Mouse (Mus musculus) monocyte, adult 5-6 weeks (primary cell): ENCODE measurements around the gene B430305J03Rik. TPM values are rescaled to one million over a fixed set of nuclear protein-coding genes. Genes with fewer than 3 reads are reported as not detected.
A peak's percentile ranks its signal among the peaks of the same experiment; 100 is the strongest.

Experiments used
- ATAC-seq: fragments of 153-309, 156-312 bp; replicated peaks from 2 replicates; pipeline ENCODE4 v1.8.0; 2017; ENCODE audit warnings: mild to moderate bottlenecking; ENCODE audit not compliant: low TSS enrichment, insufficient number of reproducible peaks, severe bottlenecking, poor library complexity, low FRiP score
- total RNA-seq: library from RNA; stranded (forward); fragments of 200-1000, 200-491, 200-594 nt; gene quantifications from 3 replicates; pipeline ENCODE4 v1.2.3, GENCODE M21; 2017

The B430305J03Rik gene
- total RNA-seq, 1 experiment from 2014 or later: 1.1 TPM

- ATAC-seq: no peak
Measured at GRCm38 (mm10) chr3:61358756-61359293, 6.9 kb downstream of the B430305J03Rik start.

- ATAC-seq: no peak
Measured at GRCm38 (mm10) chr3:61358107-61358506, 7.6 kb downstream of the B430305J03Rik start.

- no peak for ATAC-seq
Measured at GRCm38 (mm10) chr3:61355464-61355863, 10.3 kb downstream of the B430305J03Rik start.

- ATAC-seq: no peak
Measured at GRCm38 (mm10) chr3:61349433-61349832, 16.3 kb downstream of the B430305J03Rik start.

- no peak for ATAC-seq
Measured at GRCm38 (mm10) chr3:61348036-61348614, 17.6 kb downstream of the B430305J03Rik start.

- no peak for ATAC-seq
Measured at GRCm38 (mm10) chr3:61345636-61346035, 20.1 kb downstream of the B430305J03Rik start.

GRCm38 (mm10) chr3:61344031-61344430, 21.7 kb downstream of the B430305J03Rik start:
- no peak for ATAC-seq

- ATAC-seq: no peak
Measured at GRCm38 (mm10) chr3:61340321-61340720, 25.4 kb downstream of the B430305J03Rik start.

GRCm38 (mm10) chr3:61337230-61337629, 28.5 kb downstream of the B430305J03Rik start:
- no peak for ATAC-seq

GRCm38 (mm10) chr3:61336205-61336604, 29.5 kb downstream of the B430305J03Rik start:
- ATAC-seq: no peak

GRCm38 (mm10) chr3:61321632-61322031, 44.1 kb downstream of the B430305J03Rik start:
- peak; percentile 70; the same call in 1 of the 2 replicates for ATAC-seq

- ATAC-seq: no peak
Measured at GRCm38 (mm10) chr3:61320031-61320430, 45.7 kb downstream of the B430305J03Rik start.

- no peak for ATAC-seq
Measured at GRCm38 (mm10) chr3:61315002-61315401, 50.7 kb downstream of the B430305J03Rik start.

Other genes with a start within 250 kb of the B430305J03Rik start
- gene Rap2b, start 4.3 kb downstream of the B430305J03Rik start, total RNA-seq: 19.0 to 29.0 TPM (median 24.3 TPM) in 3 replicates